Mouse (Mus musculus): ENCODE results near the gene Nudt21.

The Nudt21 gene

DNA sequence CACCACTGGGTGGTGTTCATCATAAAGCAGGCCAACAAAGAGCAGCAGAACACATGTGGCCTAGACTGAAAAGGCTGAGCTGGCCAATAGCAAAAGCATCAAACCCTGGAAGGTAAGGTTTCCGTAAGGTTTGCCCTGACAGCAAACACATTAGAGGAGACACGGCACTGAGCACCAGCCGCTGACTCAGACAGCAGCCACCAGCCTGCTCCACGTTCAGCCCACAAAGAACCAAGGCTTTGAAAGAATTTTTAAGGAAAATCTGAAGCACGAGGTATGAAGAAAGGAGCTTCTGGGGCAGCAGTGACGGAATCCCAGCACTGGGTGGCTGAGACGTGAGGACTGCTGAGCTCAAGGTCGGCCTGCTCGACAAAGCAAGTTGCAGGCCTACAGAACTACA is 32.7 kb downstream of the Nudt21 start:
- DNase-seq (ENCODE audit: low read depth, low spot score): no peak

DNA sequence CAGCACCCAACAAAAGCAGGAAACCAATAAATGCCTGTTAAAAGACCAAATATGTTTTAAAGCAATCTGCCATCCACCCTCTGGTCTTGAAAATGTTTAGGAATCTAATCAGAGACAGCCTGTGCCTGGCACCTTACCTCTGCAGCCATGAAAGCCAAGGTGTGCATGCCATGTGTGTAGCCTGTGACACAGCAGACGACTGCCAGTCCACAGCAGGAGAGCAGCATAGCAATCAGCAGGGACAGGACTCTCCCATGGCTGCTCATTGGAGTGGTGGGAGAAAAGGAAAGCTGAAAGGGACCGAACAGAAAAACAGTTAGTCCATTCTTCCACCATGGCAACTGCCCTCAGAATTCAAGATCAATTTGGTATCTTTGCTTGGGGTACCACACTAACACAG is 37.9 kb downstream of the Nudt21 start:
- no peak for DNase-seq (ENCODE audit: low read depth, low spot score)

DNA sequence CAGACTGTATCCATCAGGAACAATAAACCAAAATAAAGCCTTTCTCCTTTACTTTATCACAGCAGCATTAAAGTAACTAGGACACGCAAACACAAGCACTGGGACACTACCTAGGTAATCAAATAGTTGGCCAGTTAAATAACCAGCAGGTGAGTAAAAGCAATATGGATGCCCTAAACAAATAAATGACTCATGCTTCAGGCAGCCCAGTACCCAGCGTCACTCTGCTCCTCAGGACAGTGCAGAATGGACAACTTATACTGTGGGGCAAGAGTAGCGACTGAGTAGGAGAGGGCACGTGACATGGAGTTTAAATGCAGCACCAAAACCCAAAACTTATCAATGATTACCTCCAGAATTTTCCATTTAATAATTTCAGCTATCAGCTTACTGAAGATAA is 47.1 kb downstream of the Nudt21 start:
- DNase-seq (ENCODE audit: low read depth, low spot score): no peak

DNA sequence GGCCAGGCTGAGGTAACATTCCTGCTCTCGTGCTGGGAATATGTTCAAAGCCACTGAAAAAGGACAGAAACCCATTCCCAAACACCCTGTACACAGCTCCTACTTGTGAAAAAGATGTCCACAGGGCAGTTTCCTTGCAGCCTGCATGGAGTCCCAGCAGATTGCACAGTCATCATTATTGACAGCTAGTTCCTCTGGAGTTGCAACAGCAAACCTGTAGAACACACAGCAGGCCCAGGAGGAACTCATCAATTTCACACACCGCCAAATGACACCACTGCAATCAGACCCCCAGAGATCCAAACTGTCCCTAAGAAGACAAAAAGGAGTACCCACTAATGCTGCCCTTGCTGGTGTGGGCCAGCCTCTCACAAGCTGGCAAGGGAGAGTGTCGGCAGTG is 52.1 kb downstream of the Nudt21 start:
- no peak for DNase-seq (ENCODE audit: low read depth, low spot score)

DNA sequence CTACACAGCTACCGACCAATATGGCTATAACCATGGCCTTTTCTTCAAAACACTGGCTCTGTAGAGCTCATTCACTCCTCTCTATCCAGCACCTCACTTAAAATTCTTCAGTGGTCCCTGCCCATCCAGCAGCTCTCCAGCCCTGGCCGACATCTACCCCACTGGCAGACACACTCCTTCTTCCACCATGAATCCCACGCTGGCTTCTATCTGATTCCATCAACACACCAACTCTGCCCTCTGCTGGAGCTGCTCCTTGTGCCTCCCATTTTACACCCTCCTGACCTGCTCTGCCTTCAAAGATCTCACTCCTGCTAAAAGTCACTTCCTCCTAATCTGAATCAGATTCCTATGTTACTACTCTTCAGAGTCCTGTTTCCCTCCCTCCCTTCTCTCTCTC is 53.0 kb downstream of the Nudt21 start:
- DNase-seq (ENCODE audit: low read depth, low spot score): no peak

DNA sequence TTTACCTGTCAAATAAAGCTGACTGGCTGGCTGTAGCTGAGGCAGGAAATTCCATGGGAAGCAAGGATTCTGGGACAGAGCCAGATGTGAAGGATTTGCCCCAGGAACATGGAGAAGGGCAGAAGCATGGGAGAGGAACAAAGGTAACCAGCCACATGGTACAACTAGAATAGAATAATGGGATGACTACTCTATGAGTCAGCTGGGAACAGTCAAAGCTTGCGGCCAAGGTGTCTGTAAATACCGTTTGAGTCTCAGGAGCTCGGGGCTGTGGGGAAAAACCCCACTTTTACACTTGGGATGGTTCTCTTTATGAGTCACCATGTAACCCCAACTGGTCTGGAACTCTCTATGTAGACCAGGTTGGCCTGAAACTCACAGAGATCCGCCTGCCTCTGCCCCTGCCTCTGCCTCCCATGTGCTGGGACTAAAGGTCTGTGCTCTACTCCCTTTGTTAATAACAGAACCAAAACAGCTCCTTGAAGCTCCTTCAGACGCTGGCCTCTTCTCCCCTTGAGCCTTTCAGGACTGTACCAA is 55.1 kb downstream of the Nudt21 start:
- DNase-seq (ENCODE audit: low read depth, low spot score): no peak

DNA sequence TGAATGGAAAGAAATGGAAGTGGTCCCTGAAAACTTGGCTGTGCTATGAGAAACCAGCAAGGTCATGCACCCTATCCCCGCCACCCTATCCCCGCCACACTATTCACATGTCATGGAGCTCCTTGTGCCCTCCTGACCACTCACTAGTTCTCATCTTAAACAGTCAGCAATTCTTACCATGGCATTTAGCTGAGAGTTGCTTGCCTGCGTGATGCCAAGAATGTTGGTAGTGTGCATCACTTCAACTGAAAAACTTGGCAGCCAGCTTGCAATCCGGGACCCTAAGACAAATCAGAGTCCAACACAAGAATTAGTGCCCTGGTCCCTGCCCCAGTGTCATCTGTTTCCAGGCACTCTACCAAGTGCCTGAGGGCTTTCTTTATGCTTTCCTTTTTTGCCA is 56.7 kb downstream of the Nudt21 start:
- no peak for DNase-seq (ENCODE audit: low read depth, low spot score)

DNA sequence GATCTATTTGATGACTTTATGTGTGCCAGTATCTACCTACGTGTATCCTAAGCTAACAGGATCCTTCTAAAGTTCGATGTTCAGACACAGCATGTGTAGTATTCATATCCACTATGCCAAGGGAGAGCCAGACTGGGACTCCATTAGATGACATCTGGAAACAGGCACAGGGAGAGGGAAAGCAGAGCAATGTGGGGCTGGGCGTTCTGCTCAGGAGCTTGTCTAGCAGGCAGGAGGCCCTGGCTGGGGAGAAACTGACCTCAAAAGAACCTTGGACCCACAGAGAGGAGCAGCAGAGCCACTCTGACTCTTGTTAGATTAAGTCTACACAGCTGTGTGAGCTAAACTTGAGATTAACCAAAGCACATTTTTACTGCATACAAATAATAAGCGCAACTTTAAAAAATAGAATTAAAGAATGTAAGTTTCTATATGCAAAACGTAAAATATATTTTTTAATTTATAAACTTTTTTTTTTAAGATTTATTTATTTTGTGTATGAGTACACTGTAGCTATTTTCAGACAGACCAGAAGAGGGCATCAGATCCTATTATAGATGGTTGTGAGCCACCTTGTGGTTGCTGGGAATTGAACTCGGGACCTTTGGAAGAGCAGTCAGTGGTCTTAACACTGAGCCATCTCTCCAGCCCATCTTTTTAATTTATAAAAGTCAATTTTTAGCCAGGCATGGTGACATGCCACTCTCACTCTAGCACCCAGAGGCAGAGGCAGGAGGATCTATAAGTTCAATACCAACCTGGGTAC is 60.2 kb downstream of the Nudt21 start:
- DNase-seq (ENCODE audit: low read depth, low spot score): no peak

DNA sequence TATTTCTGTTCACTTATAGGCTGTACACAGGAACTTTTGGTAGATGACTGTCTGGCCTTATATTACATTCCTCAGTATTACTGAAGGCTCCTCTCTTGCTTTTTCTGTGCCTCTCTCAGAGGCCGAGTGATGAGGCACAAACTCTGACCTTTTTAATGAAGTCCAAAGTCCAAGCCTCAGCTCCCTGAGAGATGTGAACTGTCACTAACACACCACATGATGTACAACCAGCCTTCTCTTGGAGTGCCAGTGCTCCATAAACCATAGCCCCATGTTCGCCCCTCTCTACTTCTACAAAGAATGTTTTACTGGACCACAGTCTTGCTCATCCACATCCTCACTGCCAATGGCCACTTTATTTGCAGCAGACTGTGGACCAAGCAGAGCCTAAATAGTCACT is 61.5 kb downstream of the Nudt21 start:
- DNase-seq (ENCODE audit: low read depth, low spot score): no peak

DNA sequence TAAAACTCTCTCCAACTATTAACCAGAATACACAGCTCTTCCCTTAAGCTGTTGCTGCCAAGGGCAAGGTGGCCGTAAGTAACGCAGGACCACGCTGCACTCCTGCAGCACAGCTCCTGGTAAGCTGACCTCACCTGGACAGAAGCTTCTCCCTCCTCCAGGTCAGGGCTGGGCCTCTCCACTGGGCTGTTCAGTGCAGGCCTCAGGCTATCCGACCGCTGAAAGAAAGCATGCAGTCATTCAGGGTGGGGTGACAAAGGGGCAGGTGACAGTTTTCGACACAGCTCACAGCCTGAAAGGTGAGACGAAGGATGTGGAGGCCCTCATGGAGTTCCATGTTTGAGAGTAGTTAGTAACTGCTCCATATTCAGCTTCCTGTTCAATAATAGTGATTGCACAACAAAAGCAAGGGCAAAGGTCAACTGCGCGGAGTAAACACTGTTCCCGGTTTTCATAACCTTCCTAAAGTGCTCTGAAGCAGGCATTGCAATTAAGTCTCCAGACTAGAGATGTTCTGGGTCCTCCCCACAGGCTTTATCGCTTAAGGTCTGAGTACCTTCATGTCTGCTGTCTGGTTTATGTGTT is 62.1 kb downstream of the Nudt21 start:
- DNase-seq (ENCODE audit: low read depth, low spot score): no peak

DNA sequence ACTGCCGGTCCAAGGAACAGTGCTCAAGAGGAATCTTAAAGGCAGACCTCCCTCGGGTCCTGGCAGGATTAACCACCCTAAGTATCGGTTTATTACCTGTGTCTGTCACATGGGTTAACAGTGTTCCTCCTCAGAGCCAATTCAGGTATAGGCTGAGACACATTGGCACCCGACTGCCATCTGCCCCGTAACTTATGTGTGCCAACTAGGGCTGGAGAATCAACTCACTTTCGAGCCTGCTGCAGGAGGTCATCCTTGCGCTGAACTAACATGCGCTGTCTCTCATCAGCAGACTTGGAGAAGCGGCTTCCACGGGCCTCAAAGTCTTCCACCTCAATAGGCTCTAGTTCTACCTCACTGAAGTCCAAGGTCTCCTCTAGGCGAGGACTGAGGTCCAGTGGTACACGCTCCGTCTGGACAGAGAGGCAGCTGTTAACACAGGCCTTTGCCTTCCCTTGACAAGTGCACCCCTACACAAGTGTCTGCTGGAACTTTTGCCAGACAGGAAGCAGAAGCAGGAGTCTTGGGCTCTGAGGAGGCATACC is 62.9 kb downstream of the Nudt21 start:
- no peak for DNase-seq (ENCODE audit: low read depth, low spot score)

DNA sequence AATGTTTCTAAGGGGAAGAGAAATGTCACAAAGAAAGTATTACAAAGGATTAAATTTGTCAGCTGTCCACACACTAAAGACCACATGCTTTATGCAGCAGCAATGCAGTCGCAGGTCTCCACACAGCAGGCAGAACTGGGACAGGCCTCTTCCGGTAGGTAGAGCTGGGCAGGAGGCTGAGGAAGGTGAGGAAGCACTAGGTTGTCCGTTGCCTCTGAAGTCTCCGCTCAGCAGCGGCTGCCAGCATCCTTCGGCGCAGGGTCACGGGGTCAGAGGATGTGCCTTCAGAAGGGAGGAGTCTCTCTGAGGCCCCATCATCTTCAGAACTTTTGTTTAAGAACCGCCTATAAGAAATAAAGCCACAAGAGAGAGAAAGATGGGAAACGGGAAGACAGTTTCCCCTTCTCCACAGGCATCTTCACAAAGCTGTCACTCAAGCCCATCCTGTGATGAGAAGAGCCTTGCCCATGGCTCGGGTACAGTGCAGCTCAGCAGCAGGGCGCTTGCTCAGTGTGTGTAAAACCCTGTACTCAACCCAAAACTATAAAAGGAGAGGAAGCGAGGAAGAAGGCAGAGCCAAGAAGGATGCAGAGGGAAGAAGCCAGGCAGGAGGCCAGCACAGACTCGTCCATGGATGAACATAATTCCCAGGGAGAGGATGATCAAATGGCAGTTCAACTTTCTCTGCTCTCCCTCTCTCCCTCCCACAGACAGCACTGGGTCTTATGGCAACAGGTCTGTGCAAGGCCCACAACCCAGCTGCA is 63.7 kb downstream of the Nudt21 start:
- DNase-seq (ENCODE audit: low read depth, low spot score): no peak

DNA sequence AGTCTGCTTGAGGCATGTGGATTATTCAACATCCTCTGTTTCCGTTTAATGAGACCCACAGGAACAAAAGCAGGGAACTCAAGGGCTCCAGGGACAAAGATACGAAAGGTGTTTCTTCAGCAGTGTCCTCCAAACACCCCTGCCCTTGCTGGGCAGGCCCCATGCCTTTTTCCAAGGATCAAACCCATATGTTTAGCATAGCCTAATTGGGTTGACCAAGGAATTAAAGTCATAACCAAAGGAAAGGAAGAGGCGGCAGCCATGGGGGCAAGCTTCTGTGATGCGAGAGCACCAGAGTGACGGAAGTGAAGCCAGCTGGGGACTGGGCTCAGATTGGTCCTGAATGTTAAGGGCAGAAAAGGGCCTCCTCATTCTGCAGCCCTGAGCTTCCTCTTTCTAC is 64.6 kb downstream of the Nudt21 start:
- no peak for DNase-seq (ENCODE audit: low read depth, low spot score)

DNA sequence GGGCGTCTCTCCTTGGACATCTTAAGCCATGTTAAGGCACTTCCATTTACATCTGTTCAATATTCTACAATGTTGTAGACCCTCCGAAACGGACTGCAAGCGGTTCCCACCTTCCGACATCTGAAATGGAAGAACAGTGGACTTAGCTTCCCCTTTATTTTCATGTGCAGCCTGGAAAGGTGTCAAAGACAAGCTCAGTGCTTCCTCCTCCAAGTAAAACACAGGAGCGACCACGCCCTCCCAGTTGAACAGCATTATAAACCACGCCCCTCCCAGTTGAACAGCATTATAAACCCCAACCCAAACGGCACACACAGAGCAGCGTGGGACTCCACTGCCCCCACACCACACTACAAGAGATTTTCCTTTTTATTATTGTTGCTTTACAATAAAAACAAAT is 65.4 kb downstream of the Nudt21 start:
- DNase-seq (ENCODE audit: low read depth, low spot score): no peak

DNA sequence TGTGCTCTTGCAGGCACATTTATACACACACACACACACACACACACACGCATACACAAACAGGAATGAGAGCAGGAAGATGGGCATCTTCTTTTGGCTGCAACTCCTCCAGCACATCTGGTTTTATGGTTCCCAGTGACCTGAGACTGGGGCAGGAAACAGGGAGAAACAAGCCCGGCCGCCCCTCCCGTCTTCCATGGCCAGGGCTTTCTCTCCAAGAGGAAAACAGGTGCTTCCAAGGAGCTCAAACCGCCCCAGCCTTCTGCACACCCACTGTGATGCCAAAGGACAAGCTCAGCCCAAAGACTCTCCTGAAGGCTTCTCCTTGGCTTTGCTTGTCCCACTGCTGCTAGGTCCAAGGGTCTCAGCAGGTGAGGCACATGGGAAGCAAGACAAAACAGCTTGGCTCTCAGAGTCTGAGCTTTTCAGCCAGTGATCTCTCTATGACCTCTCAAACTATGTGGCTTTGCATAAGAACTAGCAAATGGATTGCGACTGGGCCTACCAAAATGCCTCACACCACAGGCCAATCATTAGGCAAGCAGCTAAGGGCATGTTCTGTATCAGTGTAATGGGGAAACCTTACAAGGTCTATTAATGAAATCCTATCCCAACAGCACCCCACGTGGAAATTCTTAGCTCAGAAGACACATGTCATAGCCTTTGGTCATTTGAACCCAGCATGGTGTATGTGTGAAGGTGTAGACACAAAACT is 67.0 kb downstream of the Nudt21 start:
- no peak for DNase-seq (ENCODE audit: low read depth, low spot score)

DNA sequence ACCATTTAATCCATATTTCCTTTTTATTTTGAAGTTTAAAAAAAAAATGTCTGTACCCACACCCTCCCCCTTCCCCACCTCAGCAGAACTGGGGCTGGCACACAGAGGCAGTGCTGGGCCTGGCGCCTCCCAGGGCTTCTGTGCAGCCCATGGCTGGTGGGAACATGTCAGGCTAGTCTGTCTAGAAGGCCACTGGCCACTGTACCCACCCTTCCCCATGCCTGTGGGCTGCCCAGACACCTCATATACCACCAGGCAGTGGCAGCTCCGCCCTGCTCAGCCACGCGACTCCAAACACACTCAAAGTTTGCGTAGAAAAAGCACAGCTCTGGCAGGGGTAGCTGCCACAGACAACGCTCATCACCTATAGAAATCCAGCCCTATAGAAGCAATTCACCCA is 68.5 kb downstream of the Nudt21 start:
- DNase-seq (ENCODE audit: low read depth, low spot score): no peak
